Mouse (Mus musculus): Measurements from ENCODE around the gene Golga7b.

DNA sequence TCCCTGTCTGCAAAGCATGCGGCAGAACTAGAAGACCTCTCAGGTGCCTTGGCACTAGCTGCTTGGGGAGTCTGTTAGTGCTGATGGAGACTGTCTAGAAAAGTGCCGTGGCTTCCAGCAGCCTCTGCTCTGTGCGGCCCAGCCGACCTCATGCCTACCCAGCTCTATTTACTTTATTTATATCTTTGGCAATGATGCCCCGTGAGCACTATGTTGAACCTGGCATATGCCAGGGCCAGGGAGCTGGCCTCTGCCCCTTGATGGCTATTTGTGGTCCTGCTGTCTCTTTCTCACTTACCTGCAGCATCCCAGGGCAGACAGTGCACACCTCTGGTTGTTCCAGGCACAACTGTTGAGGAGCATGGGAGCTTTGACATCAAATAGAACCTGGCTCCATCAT, 31.1 kb downstream of the Golga7b start:
- no peak for TF ChIP-seq CTCF (IDR thresholded peaks at IDR 0.05; ENCODE audit: borderline replicate concordance, insufficient read depth, low read depth, low read length)
- no peak for TF ChIP-seq POLR2A (IDR thresholded peaks at IDR 0.05; ENCODE audit: borderline replicate concordance, insufficient read depth, low read length)
